ENCODE assay signal across 31 mouse cellular contexts in the genomic region with DNA sequence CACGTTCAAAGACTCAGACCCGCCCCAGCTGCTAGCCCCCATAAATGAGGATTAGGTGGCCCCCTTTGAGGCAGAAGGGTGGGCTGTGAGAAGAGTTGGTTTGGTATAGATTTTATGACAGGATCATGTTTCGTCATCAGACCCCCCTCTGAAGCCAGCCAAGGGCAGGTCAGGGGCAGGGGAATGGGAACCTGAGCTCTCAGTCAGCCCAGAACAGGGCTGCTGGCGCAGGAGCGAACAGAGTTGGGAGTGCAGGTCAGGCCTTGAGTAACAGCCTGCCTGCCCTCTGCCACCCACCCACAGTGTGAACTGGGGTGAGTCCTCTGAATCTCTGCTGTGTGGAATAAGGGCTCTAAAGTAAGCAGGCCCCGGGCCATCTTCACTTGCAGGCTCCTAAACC. TPM values are rescaled to one million over a fixed set of nuclear protein-coding genes. Genes with fewer than 3 reads are reported as not detected.
"Had no signal": no experiment of that assay in that cellular context is flagged by ENCODE, and none has a peak within 500 bp of the region (broad histone marks: within the 10 kb centered on the region; RNA-seq: fewer than 3 reads in every experiment).

No protein-coding gene starts in this region.

- H3K36me3 ChIP-seq: limb, embryonic 12.5 days; liver, embryonic 13.5 days; midbrain, embryonic 12.5 days; neural tube, embryonic 13.5 days had no signal

- H3K9ac ChIP-seq: limb, embryonic 12.5 days; liver, embryonic 13.5 days; midbrain, embryonic 12.5 days; neural tube, embryonic 13.5 days had no signal

- H3K4me2 ChIP-seq: limb, embryonic 12.5 days; liver, embryonic 13.5 days; midbrain, embryonic 12.5 days; neural tube, embryonic 13.5 days had no signal

- DNase-seq: kidney, adult 8-10 months; kidney, postnatal 4 days; layer of hippocampus, adult 9-11 months; liver, embryonic 13.5 days; lung, adult 2 months; lung, postnatal 14 days; lung, postnatal 4 days; thymus, adult 18-20 months; thymus, postnatal 4 days had no signal

- H3K4me1 ChIP-seq: liver, embryonic 13.5 days had no signal

- H3K27ac ChIP-seq: limb, embryonic 12.5 days; liver, embryonic 13.5 days; midbrain, embryonic 12.5 days; neural tube, embryonic 13.5 days had no signal

- ATAC-seq: intestine, postnatal 0 days; midbrain, embryonic 16.5 days had no signal

- H3K4me3 ChIP-seq: limb, embryonic 12.5 days; liver, embryonic 13.5 days; midbrain, embryonic 12.5 days; myocyte; neural tube, embryonic 13.5 days had no signal

- H3K9me3 ChIP-seq: liver, embryonic 13.5 days; midbrain, embryonic 12.5 days; neural tube, embryonic 13.5 days had no signal

RNA-seq across cellular contexts. Expression of gene Gm12830, which starts 25.2 kb away (rescaled TPM):
- total RNA-seq: layer of hippocampus, adult 18-20 months; layer of hippocampus, postnatal 25 days; left cerebral cortex, adult 18-20 months; left cerebral cortex, postnatal 25 days; liver, adult 2 months; megakaryocyte progenitor cell, adult 5-6 weeks; megakaryocyte-erythroid progenitor cell, adult 5-6 weeks; monocyte, adult 5-6 weeks; neutrophil, adult 5-6 weeks had no signal
- polyA plus RNA-seq: intestine, embryonic 14.5 days; intestine, postnatal 0 days; limb, embryonic 12.5 days; liver, adult 2 months; liver, embryonic 13.5 days; liver, embryonic 16.5 days; lung, adult 2 months; lung, embryonic 16.5 days; midbrain, embryonic 12.5 days; midbrain, embryonic 16.5 days; myocyte; neural tube, embryonic 13.5 days; small intestine, adult 2 months; spleen, adult 2 months; stomach, embryonic 16.5 days; testis, adult 2 months had no signal
